Mouse (Mus musculus) stomach, embryonic 14.5 days (tissue): Measurements from ENCODE around the gene Fuca2. TPM values are rescaled to one million over a fixed set of nuclear protein-coding genes. Genes with fewer than 3 reads are reported as not detected.
A peak's percentile ranks its signal among the peaks of the same experiment; 100 is the strongest.
"Not testable (repeated sequence)": the region's sequence is repeated elsewhere in the genome, so short reads cannot be mapped to it uniquely, and the experiment has no call there.

Source experiments
- ATAC-seq: fragments of 200-750 bp; cut with Nextera tagmentation; 2 replicates; pipeline ENCODE4 v1.8.0; 2017; ENCODE audit warnings: low read depth, moderate TSS enrichment; ENCODE audit not compliant: insufficient number of reproducible peaks, insufficient read depth, low FRiP score
- H3K27ac ChIP-seq: fragments of 300-500 bp; sonication (generic); 2 replicates; pipeline ENCODE4 v1.5.1; 2014; ENCODE audit warnings: mild to moderate bottlenecking, low read length, moderate library complexity, mixed read lengths
- H3K27me3 ChIP-seq: fragments of 300-500 bp; sonication (generic); 2 replicates; pipeline ENCODE4 v1.6.1; 2014; ENCODE audit warnings: low read length, control low read depth, mixed read lengths; ENCODE audit not compliant: control insufficient read depth, insufficient read depth
- H3K36me3 ChIP-seq: fragments of 300-500 bp; sonication (generic); 2 replicates; pipeline ENCODE4 v1.6.1; 2014; ENCODE audit warnings: mild to moderate bottlenecking, control low read depth, low read length, moderate library complexity, mixed read lengths; ENCODE audit not compliant: control insufficient read depth, insufficient read depth
- H3K4me1 ChIP-seq: fragments of 300-500 bp; sonication (generic); 2 replicates; pipeline ENCODE4 v1.6.1; 2014; ENCODE audit warnings: low read length, control low read depth, mixed read lengths; ENCODE audit not compliant: control insufficient read depth, insufficient read depth
- H3K4me2 ChIP-seq: fragments of 300-500 bp; sonication (generic); replicated peaks from 2 replicates; pipeline ENCODE4 v1.6.1; 2014; ENCODE audit warnings: low read depth, low read length, control low read depth
- H3K4me3 ChIP-seq: fragments of 300-500 bp; sonication (generic); 2 replicates; pipeline ENCODE4 v1.5.1; 2014; ENCODE audit warnings: low read depth, low read length, control low read depth
- H3K9ac ChIP-seq: fragments of 300-500 bp; sonication (generic); replicated peaks from 2 replicates; pipeline ENCODE4 v1.6.1; 2014; ENCODE audit warnings: low read depth, mild to moderate bottlenecking, control low read depth, low read length, moderate library complexity, mixed read lengths
- H3K9me3 ChIP-seq: fragments of 300-500 bp; sonication (generic); 2 replicates; pipeline ENCODE4 v1.6.1; 2016; ENCODE audit warnings: low read depth, low read length, control low read depth; ENCODE audit not compliant: control insufficient read depth
- WGBS: fragments of 180-500 bp; shearing (Covaris S2); extraction: QIAGEN DNeasy Blood & Tissue Kit; methylation state at CpG from one replicate; pipeline ENCODE4 v1.1.7; 2014; 5-methylcytosine and 5-hydroxymethylcytosine counted together
- polyA plus RNA-seq: library from polyadenylated mRNA; unstranded; fragments of >200 nt; fragmentation: Nextera tagmentation; extraction: Ambion mirVana; gene quantifications from 2 replicates; pipeline ENCODE4 v1.2.1, GENCODE M21; 2014

Fuca2 gene
- polyA plus RNA-seq, 1 experiment from 2014 or later, result 63.8 TPM

DNA sequence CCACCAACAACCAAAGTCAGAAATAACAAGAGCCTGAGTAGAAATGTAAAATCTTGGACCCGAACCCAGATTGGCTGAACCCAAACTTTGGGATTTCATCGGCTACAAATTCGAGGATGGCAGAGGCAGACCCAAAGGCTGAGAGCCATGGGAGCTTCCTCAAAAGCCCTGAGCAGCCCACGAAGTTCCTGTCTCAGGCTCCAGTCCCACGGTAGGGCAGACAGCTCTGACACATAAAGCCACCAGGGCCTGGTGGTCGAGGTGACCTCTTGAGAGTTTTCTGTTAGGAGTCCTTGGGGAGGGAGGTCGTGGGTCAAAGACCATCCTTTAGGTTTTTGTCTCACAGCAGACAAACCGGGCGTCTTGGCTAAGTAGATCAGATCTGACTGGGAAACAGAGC lies 1.1 kb downstream of the Fuca2 start:
- H3K27ac ChIP-seq, result peak overlapping the region; percentile 27; the same call in 1 of the 2 replicates
- WGBS, result 52% methylated on average over 9 of the region's 9 CpGs

DNA sequence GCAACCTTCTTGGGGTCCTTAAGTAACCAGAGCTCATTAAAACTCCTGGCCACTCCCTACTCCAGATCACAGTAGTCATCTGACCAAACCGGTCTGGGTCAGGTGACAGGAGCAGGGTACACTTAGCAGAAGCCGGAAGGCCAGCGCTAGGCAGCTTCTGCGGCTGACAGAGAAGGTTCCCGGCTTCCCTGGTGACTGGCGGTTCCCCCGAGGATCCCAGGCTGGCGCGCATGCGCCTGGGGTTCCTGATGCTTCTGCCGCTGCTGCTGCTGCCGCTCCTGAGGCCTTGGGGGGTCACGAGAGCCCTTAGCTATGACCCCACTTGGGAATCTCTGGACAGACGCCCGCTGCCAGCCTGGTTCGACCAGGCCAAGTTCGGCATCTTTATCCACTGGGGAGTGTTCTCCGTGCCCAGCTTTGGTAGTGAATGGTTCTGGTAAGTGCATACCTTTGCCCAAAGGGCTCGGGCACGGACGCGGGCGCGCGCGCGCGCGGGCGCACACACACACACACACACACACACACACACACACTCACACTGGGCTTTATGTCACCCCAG lies 1.7 kb downstream of the Fuca2 start:
- Histone ChIP-seq H3K4me1 (0 out of 2 replicates have a peak, but pooled peaks cover 2% of the 10 kb centered on the region), H3K27ac (no peak overlapping the region), H3K36me3 (no peaks in the 10 kb centered on the region), H3K4me2 (peak overlapping the region; percentile 64), H3K27me3 (no peaks in the 10 kb centered on the region), H3K9ac (peak overlapping the region; percentile 31; the same call in 1 of the 2 replicates), H3K4me3 (peak overlapping the region; percentile 42), H3K9me3 (no peaks in the 10 kb centered on the region)
- WGBS, result under 1% methylated on average over 29 of the region's 30 CpGs
- peak; percentile 96 for ATAC-seq

More for the DNA sequence above, 1.1 kb downstream of the Fuca2 start:
- Histone ChIP-seq H3K9ac (no peak overlapping the region), H3K36me3 (no peaks in the 10 kb centered on the region), H3K4me3 (peak overlapping the region; percentile 42; the same call in 1 of the 2 replicates), H3K27me3 (no peaks in the 10 kb centered on the region), H3K9me3 (no peaks in the 10 kb centered on the region), H3K4me2 (peak overlapping the region; percentile 64), H3K4me1 (0 out of 2 replicates have a peak, but pooled peaks cover 2% of the 10 kb centered on the region)
- ATAC-seq, result no peak

- not testable (repeated sequence) for H3K27me3 ChIP-seq, H3K4me1 ChIP-seq, H3K36me3 ChIP-seq, H3K27ac ChIP-seq, H3K9me3 ChIP-seq, ATAC-seq
- Histone ChIP-seq H3K4me2 (peak overlapping the region; percentile 64), H3K4me3 (peak overlapping the region; percentile 42), H3K9ac (peak overlapping the region; percentile 31; the same call in 1 of the 2 replicates)
- WGBS, result 49% methylated on average over 4 of the region's 4 CpGs
Measured at GRCm38 (mm10) chr10:13501533-13501932, 2.2 kb downstream of the Fuca2 start.

- peaks cover 3% of the 10 kb centered on the region; the same call in 1 of the 2 replicates for H3K36me3 ChIP-seq
- no peak for ATAC-seq
- no peak overlapping the region for H3K9ac ChIP-seq
- no peak overlapping the region for H3K27ac ChIP-seq
- no peak overlapping the region for H3K4me2 ChIP-seq
- no peaks in the 10 kb centered on the region for H3K27me3 ChIP-seq
- 78% methylated on average over 8 of the region's 8 CpGs for WGBS
- H3K4me1 ChIP-seq, result 0 out of 2 replicates have a peak, but pooled peaks cover 2% of the 10 kb centered on the region
- H3K9me3 ChIP-seq, result no peaks in the 10 kb centered on the region
- H3K4me3 ChIP-seq, result no peak overlapping the region
Measured at GRCm38 (mm10) chr10:13502371-13502770, 3.0 kb downstream of the Fuca2 start.

DNA sequence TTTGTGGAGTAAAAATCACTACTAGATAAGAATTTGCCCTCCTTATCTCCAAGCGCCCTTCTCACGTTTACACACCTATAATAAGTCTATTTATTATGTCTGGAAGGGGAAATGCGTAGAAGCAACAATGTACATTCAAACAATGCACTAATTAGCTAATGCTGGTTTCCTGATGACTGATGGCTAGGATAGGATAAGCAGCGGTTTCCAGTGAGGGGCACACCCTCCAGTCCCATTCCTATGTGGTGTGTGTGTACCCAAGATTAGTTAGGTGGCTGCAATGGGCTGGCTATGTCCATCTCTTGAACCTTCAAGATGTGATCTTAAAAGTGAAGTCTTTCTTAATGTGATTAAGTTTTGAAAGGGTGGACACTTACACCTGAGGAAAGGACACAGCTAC lies 22.5 kb downstream of the Fuca2 start:
- Histone ChIP-seq H3K4me2 (no peak overlapping the region), H3K36me3 (peaks cover 7% of the 10 kb centered on the region), H3K9ac (no peak overlapping the region), H3K27ac (no peak overlapping the region), H3K4me1 (no peaks in the 10 kb centered on the region), H3K9me3 (no peaks in the 10 kb centered on the region), H3K27me3 (no peaks in the 10 kb centered on the region), H3K4me3 (no peak overlapping the region)
- 63% methylated on average over 4 of the region's 4 CpGs for WGBS
- no peak for ATAC-seq

- no peaks in the 10 kb centered on the region for H3K4me1 ChIP-seq
- ATAC-seq, result no peak
- H3K27me3 ChIP-seq, result no peaks in the 10 kb centered on the region
- H3K4me2 ChIP-seq, result no peak overlapping the region
- 55% methylated on average over 4 of the region's 4 CpGs for WGBS
- H3K4me3 ChIP-seq, result no peak overlapping the region
- H3K9ac ChIP-seq, result no peak overlapping the region
- H3K9me3 ChIP-seq, result no peaks in the 10 kb centered on the region
- no peak overlapping the region for H3K27ac ChIP-seq
- H3K36me3 ChIP-seq, result peaks cover 28% of the 10 kb centered on the region
Measured at GRCm38 (mm10) chr10:13528155-13528554, 28.8 kb downstream of the Fuca2 start.

DNA sequence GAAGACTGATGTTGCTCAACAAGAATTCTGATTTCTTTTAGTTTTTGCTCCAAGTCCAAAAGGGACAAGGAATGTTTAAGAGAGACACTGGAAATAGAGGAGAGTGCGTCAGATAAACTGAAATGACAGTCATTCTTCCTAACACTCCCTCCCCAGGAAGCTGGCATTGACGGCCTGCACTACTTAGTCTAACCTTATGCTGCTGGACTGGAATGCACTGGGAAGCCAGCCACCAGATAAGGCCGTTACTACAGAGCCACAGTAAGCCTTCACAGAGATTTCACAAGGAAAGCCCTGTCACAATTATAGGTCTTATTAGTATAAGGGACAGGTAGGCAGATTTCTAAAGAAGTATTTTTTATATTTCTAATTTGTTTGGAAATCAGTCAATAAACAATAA lies 35.4 kb downstream of the Fuca2 start:
- no peak overlapping the region for H3K9ac ChIP-seq
- 86% methylated on average over 3 of the region's 3 CpGs for WGBS
- no peak overlapping the region for H3K4me3 ChIP-seq
- no peaks in the 10 kb centered on the region for H3K9me3 ChIP-seq
- no peak for ATAC-seq
- peaks cover 35% of the 10 kb centered on the region for H3K36me3 ChIP-seq
- no peak overlapping the region for H3K4me2 ChIP-seq
- H3K27ac ChIP-seq, result no peak overlapping the region
- H3K4me1 ChIP-seq, result no peaks in the 10 kb centered on the region
- no peaks in the 10 kb centered on the region for H3K27me3 ChIP-seq

DNA sequence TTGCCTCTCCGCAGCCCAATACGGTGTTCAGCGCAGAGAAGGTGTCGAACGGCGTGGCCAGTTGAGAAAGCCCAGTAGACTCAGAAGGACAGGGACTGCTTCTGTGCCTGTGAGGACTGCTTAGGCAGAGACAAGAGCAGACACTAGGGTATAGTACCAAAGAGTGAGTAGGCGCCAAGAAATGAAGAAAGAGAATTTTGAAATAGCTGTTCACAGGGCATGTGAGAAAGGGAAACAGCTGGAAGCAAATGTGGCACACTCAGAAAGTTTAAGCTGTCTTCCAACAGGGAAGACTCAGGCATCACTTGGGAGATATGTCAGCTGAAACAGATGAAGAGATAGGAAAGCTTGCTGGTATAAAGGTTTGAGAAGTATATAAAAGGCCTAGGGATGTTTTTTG lies 37.4 kb downstream of the Fuca2 start:
- ATAC-seq, result no peak
- Histone ChIP-seq H3K9ac (no peak overlapping the region), H3K27me3 (no peaks in the 10 kb centered on the region), H3K4me2 (no peak overlapping the region), H3K36me3 (peaks cover 31% of the 10 kb centered on the region), H3K27ac (no peak overlapping the region), H3K4me1 (no peaks in the 10 kb centered on the region), H3K9me3 (no peaks in the 10 kb centered on the region), H3K4me3 (no peak overlapping the region)
- WGBS, result 95% methylated on average over 7 of the region's 7 CpGs
